Mouse (Mus musculus) hindbrain, embryonic 11.5 days (tissue): Measurements from ENCODE around the gene Sema6d. TPM values are rescaled to one million over a fixed set of nuclear protein-coding genes. Genes with fewer than 3 reads are reported as not detected.

ENCODE experiments used
- ATAC-seq: fragments of 200-750 bp; cut with Nextera tagmentation; 2 replicates; pipeline ENCODE4 v1.8.0; 2017; ENCODE audit warnings: mild to moderate bottlenecking, moderate TSS enrichment, moderate library complexity; ENCODE audit not compliant: low FRiP score
- DNase-seq: peaks from one replicate; pipeline ENCODE4 v3.0.0-alpha.2; 2015; ENCODE audit warnings: low spot score
- H3K27ac ChIP-seq: fragments of 300-500 bp; sonication (generic); 2 replicates; pipeline ENCODE4 v1.5.1; 2014; ENCODE audit warnings: mild to moderate bottlenecking, low read depth, low read length
- H3K27me3 ChIP-seq: fragments of 300-500 bp; sonication (generic); 2 replicates; pipeline ENCODE4 v1.6.1; 2014; ENCODE audit warnings: mild to moderate bottlenecking, low read length, moderate library complexity, mixed read lengths; ENCODE audit not compliant: control insufficient read depth, insufficient read depth
- H3K36me3 ChIP-seq: fragments of 300-500 bp; sonication (generic); 2 replicates; pipeline ENCODE4 v1.6.1; 2014; ENCODE audit warnings: mild to moderate bottlenecking, low read length, moderate library complexity, mixed read lengths; ENCODE audit not compliant: control insufficient read depth, insufficient read depth
- H3K4me1 ChIP-seq: fragments of 300-500 bp; sonication (generic); replicated peaks from 2 replicates; pipeline ENCODE4 v1.6.1; 2014; ENCODE audit warnings: low read length, mixed read lengths; ENCODE audit not compliant: control insufficient read depth, insufficient read depth
- H3K4me2 ChIP-seq: fragments of 300-500 bp; sonication (generic); replicated peaks from 2 replicates; pipeline ENCODE4 v1.6.1; 2014; ENCODE audit warnings: mild to moderate bottlenecking, low read depth, low read length
- H3K4me3 ChIP-seq: fragments of 300-500 bp; sonication (generic); 2 replicates; pipeline ENCODE4 v1.5.1; 2014; ENCODE audit warnings: low read depth, low read length
- H3K9ac ChIP-seq: fragments of 300-500 bp; sonication (generic); 2 replicates; pipeline ENCODE4 v1.6.1; 2014; ENCODE audit warnings: low read depth, low read length
- H3K9me3 ChIP-seq: fragments of 300-500 bp; sonication (generic); 2 replicates; pipeline ENCODE4 v1.6.1; 2016; ENCODE audit warnings: low read length; ENCODE audit not compliant: control insufficient read depth
- WGBS: fragments of 180-500 bp; shearing (Covaris S2); extraction: QIAGEN DNeasy Blood & Tissue Kit; methylation state at CpG from one replicate; pipeline ENCODE4 v1.1.7; 2014; 5-methylcytosine and 5-hydroxymethylcytosine counted together
- polyA plus RNA-seq: library from polyadenylated mRNA; unstranded; fragments of >200 nt; fragmentation: Nextera tagmentation; extraction: Ambion mirVana; gene quantifications from 2 replicates; pipeline ENCODE4 v1.2.1, GENCODE M21; 2014

Sema6d gene
- polyA plus RNA-seq, 1 experiment from 2014 or later, result 26.2 TPM

- Histone ChIP-seq H3K4me3 (no peak overlapping the region), H3K36me3 (no peaks in the 10 kb centered on the region), H3K4me1 (no peaks in the 10 kb centered on the region), H3K27me3 (no peaks in the 10 kb centered on the region), H3K9ac (no peak overlapping the region), H3K27ac (no peak overlapping the region), H3K4me2 (no peak overlapping the region), H3K9me3 (no peaks in the 10 kb centered on the region)
- 73% methylated on average over 7 of the region's 7 CpGs for WGBS
- DNase-seq (no peak), ATAC-seq (no peak)
Measured at GRCm38 (mm10) chr2:124626425-124626824, 536.7 kb downstream of the Sema6d start.

GRCm38 (mm10) chr2:124627664-124628063 is 537.9 kb downstream of the Sema6d start:
- WGBS, result 60% methylated on average over 5 of the region's 5 CpGs

DNA sequence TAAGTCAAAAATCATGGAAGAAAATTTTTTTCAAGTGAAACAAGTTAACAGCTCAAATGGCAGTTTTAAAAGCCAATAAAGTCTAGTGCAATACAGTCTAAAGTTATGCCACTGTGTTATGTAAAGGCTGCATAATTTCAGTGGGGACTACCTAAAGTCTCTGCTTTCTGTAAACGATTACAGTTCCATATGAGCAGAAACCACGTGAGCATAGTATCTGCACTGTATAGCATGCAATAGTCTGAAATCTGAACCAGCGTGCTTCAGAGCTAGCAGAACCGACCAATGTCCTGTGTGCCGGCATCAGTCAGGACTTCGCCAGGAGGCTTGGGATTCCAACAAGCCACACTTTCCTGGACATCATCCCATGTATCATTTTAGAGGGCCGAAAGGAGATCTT is 538.9 kb downstream of the Sema6d start:
- no peak for ATAC-seq
- 92% methylated on average over 7 of the region's 7 CpGs for WGBS

More at GRCm38 (mm10) chr2:124627664-124628063, 537.9 kb downstream of the Sema6d start:
- H3K4me3 ChIP-seq, result no peak overlapping the region
- no peak overlapping the region for H3K4me2 ChIP-seq
- peak; percentile 72 for ATAC-seq
- H3K36me3 ChIP-seq, result no peaks in the 10 kb centered on the region
- H3K9me3 ChIP-seq, result no peaks in the 10 kb centered on the region
- no peaks in the 10 kb centered on the region for H3K27me3 ChIP-seq
- H3K9ac ChIP-seq, result no peak overlapping the region
- no peak for DNase-seq
- H3K27ac ChIP-seq, result no peak overlapping the region
- no peaks in the 10 kb centered on the region for H3K4me1 ChIP-seq

DNA sequence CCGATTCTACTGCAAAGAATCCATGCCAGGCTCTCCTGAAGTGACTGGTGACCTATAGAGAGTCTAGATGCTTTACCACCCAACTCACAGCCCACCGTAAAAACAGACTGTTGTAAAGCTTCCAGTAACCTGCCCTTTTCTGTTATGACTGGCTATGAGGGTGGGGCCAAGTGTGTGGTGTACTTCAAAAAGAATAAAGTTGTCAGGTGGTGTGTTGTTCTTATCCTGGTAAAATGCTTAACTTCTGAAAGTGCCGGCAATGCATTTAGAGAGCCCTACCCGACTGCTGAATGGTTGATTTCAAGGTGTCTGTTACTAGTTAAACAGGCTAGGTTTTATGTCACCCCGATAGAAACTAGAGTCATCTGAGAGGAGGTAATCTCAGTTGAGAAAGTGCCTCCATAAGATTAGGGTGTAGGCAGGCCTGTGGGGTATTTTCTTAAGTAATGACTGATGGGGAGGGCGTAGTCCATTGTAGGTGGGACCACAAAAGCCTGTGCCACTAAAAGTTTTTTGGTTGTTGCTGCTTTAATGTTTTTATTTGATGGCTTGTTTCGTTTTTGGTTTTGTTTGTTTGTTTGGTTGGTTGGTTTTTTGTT is 544.7 kb downstream of the Sema6d start:
- H3K27me3 ChIP-seq, result no peaks in the 10 kb centered on the region
- H3K36me3 ChIP-seq, result no peaks in the 10 kb centered on the region
- no peak for ATAC-seq
- no peak overlapping the region for H3K9ac ChIP-seq
- no peaks in the 10 kb centered on the region for H3K9me3 ChIP-seq
- no peak overlapping the region for H3K4me3 ChIP-seq
- 91% methylated on average over 7 of the region's 7 CpGs for whole genome bisulfite sequencing
- DNase-seq, result no peak
- no peak overlapping the region for H3K4me2 ChIP-seq
- no peak overlapping the region for H3K27ac ChIP-seq
- no peaks in the 10 kb centered on the region for H3K4me1 ChIP-seq

More for the DNA sequence above, 538.9 kb downstream of the Sema6d start:
- Histone ChIP-seq H3K27me3 (no peaks in the 10 kb centered on the region), H3K4me3 (no peak overlapping the region), H3K4me1 (no peaks in the 10 kb centered on the region), H3K36me3 (no peaks in the 10 kb centered on the region), H3K9ac (no peak overlapping the region), H3K27ac (no peak overlapping the region), H3K9me3 (no peaks in the 10 kb centered on the region), H3K4me2 (no peak overlapping the region)
- DNase-seq, result no peak

DNA sequence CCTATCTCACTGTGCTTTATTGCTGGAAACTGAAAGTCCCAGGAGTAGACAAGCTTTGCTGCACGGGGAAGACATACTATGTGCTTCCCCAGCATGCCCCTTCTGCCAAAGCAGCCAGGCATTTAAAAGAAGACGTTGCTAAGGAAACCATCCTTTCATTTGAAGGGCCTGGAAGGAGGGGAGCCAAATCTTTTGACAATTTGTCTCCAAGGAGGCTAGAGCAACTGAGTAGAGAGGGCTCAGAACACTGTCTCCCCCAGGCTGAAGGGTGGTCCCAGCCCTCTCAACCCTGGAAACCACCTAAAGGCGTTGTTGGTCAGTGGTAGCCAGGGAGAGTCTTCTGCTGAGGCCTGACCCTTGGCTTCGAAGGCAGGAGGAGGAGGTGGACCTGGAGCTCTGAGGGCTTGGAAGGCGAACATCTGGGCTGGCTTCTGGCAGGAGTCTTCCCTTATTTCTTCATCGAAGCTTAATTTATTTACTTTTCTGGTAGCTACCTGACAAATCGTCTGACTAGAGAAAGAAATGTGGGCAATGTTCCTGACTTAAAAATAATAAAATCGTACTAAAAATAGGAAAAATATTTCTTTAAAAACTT is 545.6 kb downstream of the Sema6d start:
- Histone ChIP-seq H3K36me3 (no peaks in the 10 kb centered on the region), H3K9me3 (no peaks in the 10 kb centered on the region), H3K4me2 (no peak overlapping the region), H3K4me1 (no peaks in the 10 kb centered on the region), H3K9ac (no peak overlapping the region), H3K27ac (no peak overlapping the region), H3K4me3 (no peak overlapping the region), H3K27me3 (no peaks in the 10 kb centered on the region)
- WGBS, result 49% methylated on average over 8 of the region's 8 CpGs
- ATAC-seq (no peak; the same call in 1 of the 2 replicates), DNase-seq (no peak)

DNA sequence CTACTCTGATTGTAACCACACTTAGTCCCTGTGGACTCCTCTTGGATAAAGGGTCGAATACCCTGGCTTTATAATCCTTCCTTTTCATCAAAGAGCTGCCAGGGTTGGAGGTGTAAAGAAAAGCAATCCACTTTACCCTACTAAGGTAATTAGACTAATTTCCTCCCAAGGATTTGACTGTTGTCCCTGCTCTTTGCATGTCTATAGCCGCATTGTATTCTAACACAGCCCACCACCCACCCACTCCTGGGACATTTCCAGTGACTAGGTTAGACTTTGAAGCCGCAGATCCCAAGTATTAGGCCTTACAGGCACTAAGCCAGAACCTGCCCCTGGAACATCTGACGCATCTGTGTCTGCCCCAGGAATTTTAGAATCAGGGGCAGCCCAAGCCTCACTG is 547.3 kb downstream of the Sema6d start:
- Histone ChIP-seq H3K36me3 (no peaks in the 10 kb centered on the region), H3K9ac (no peak overlapping the region), H3K27me3 (no peaks in the 10 kb centered on the region), H3K9me3 (no peaks in the 10 kb centered on the region), H3K4me2 (no peak overlapping the region), H3K27ac (no peak overlapping the region), H3K4me3 (no peak overlapping the region), H3K4me1 (no peaks in the 10 kb centered on the region)
- ATAC-seq (no peak), DNase-seq (no peak)
- WGBS, result 61% methylated on average over 4 of the region's 4 CpGs

DNA sequence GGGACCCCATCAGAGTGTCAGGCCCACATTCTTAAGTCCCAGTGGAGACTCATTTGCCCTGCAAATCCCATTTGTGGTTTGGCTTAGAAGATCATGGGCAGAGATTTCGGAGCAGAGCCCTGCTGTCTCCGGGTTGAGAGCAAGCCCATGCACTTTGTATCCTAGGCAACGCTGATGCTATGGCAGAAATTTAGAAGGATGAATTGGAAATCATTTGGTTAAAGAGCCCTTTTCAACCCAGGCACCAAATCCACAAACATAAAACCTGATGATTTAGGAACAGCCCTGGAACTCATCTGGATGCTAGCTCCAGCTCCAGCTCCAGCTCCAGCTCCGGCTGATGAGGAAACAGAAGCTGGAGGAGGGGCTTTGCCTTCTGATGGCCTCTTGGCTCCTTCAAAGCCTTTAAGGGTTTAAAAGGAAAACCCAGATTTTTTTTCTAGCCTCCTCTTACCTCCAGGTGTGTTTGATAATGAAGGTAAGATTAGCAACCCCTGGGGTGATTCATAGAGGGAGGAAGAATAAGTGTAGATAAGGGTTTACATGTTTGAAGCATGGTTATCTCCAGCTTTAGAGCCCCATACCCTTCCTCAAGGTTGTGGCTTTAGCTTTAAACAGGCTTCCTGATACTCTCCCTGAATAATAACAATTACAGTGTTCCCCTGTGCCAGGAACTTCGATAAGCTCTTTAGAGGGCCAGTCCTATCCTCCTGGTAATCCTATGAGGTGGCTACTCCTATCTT is 549.6 kb downstream of the Sema6d start:
- H3K9me3 ChIP-seq, result no peaks in the 10 kb centered on the region
- no peaks in the 10 kb centered on the region for H3K4me1 ChIP-seq
- H3K27ac ChIP-seq, result no peak overlapping the region
- H3K9ac ChIP-seq, result no peak overlapping the region
- 57% methylated on average over 5 of the region's 5 CpGs for WGBS
- ATAC-seq (no peak), DNase-seq (no peak)
- H3K4me2 ChIP-seq, result no peak overlapping the region
- H3K4me3 ChIP-seq, result no peak overlapping the region
- H3K27me3 ChIP-seq, result no peaks in the 10 kb centered on the region
- no peaks in the 10 kb centered on the region for H3K36me3 ChIP-seq

- H3K27me3 ChIP-seq, result no peaks in the 10 kb centered on the region
- H3K36me3 ChIP-seq, result no peaks in the 10 kb centered on the region
- DNase-seq (no peak), ATAC-seq (no peak)
- 44% methylated on average over 6 of the region's 6 CpGs for WGBS
- H3K27ac ChIP-seq, result no peak overlapping the region
- no peak overlapping the region for H3K9ac ChIP-seq
- no peaks in the 10 kb centered on the region for H3K4me1 ChIP-seq
- no peak overlapping the region for H3K4me2 ChIP-seq
- H3K9me3 ChIP-seq, result no peaks in the 10 kb centered on the region
- H3K4me3 ChIP-seq, result no peak overlapping the region
Measured at GRCm38 (mm10) chr2:124640500-124641193, 550.9 kb downstream of the Sema6d start.
